Mouse (Mus musculus): ENCODE data around the gene Pcbp3.
A peak's percentile ranks its signal among the peaks of the same experiment; 100 is the strongest.
"Not testable (repeated sequence)": the region's sequence is repeated elsewhere in the genome, so short reads cannot be mapped to it uniquely, and the experiment has no call there.

Gene Pcbp3

GRCm38 (mm10) chr10:76961790-76962489 lies at the start of gene Pcbp3:
Pcbp3 (minus strand) TSS chr10:76961887.
- DNase-seq = peak; percentile 98 to 100

DNA sequence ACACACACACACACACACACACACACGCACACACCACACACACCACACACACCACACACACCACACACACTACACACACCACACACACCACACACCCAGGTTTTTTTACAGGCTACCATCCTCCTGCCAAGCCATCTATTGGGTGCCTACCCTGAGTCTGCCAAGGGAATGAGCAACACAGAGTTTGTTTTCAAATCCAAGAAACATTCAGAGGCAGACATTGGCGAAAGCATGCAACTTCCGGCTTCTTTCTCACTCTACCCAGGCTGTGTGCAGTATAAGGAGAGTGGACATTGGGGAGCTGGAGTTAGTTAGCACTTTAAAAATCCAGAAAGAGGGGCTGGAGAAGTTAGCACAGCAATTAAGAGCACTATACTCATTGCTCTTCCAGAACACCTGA lies 47.0 kb upstream of the Pcbp3 start:
- DNase-seq = peak in 1 of 2 experiments; percentile 43

DNA sequence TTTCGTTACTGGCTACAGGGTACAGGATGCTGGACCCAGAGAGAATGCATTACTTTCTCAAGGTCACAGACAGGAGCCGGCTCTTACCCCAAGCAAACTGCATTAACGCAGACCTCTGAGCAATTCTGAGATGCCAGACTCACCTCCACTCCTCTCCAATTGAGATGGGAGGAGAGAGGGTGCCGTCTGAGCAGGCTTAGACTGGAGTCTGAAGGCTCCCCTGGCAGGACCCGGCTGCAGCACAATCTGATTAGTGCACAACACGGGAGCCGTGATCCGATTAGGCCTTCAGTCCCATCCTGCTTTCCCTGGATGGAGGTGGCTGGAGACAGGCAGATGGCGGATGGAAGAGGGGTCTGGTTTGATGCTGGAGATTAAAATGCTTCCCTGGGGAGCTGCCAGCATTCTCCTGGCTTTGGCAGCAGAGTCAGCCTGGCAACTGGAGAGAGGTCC lies 46.4 kb upstream of the Pcbp3 start:
- DNase-seq = peak; percentile 79 to 83

- DNase-seq = peak; percentile 12 to 30
These were observed 45.9 kb upstream of the Pcbp3 start for GRCm38 (mm10) chr10:77007433-77008108.

DNA sequence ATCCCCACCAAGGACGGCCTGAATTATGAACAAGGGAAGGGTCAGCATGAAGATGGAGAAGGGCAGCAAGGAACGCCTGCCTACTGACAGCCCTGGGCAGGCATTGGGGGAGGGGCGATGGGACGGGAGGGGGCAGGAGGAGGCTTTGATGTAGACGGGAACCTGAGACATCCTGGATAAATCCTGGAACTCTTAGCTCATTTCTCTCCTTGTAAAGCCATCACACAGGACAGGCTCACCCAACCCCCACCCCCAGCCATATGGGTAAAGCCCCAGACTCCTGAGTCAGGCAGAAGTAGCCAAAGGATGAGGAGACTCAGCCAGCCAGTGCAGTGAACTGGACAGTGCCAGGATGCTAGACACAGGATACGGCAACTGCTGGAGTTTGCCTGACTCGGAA lies 43.2 kb upstream of the Pcbp3 start:
- DNase-seq = peak; percentile 14 to 31

DNA sequence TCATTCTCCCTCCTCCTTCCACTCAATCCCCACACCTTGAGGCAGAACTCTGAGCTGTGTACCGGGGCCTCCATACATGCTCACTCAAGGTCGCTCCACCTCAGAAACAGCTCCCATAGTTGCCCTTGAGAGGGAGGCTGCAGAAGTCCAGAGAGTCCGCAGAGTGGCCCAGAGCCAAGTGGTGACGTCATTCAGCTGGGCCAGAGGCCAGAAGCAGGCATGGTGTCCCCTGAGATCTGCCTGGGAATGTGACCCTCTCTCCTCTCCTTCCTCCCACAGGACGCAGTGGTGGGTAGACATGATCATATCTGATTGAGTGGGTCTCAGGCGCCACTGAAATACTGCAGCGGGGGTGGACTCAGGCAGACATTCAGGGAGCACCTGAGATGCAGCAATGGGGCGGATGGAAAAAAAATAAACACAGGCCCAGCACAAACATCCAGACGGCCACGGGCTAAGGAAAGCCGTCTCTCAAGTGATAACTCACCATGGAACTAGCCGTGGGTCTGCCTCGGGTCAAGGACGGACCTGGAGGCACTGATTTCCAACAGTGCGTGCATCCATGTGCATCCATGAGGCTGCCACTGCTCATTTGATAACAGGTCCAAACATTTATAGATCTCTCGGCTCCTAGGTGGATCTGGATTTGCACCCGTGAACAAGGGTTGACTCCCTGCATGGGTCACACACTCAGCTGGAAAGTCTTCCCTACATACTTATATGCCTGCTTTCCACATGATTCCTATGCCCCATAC lies 36.2 kb upstream of the Pcbp3 start:
- DNase-seq = peak; percentile 84 to 87

DNA sequence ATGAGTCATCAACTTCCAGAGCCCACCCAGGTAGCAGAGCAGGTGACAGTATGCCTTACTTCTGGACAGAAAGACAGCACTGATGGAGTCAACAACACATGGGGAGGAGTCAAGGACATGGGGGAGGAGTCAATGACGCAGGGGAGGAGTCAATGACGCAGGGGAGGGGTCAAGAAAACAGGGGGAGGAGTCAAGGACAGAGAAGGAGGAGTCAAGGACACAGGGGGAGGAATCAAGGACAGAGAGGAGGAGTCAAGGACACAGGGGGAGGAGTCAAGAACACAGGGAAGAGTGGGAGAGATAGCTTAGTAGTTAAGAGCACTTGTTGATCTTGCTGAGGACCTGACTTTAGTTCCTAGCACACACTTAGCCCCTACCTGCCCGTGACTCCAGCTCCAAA lies 30.8 kb upstream of the Pcbp3 start:
- no peak for DNase-seq

GRCm38 (mm10) chr10:76988586-76988985 lies 26.9 kb upstream of the Pcbp3 start:
- peak in 1 of 2 experiments; percentile 28 for DNase-seq

- DNase-seq = no peak
These were observed 16.4 kb upstream of the Pcbp3 start for GRCm38 (mm10) chr10:76978042-76978441.

DNA sequence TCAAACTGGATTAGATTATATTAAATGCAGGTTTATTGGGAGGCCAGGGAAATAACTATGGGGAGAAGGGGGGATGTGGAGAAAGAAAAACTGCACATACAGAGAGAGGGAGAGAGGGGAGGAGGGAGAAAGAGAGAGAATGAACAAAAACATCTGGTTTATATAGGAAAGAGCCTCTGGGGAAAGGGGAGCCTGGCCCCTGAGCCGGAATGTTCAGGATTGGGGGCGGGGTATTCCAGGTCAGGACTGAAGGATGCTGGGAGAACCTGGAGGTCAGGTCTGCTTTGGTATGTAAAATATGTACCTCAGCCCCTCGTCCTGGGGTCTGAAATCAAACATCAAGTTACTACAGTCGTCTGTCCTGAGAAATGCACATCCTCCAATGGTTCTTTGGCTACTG lies 15.0 kb upstream of the Pcbp3 start:
- no peak for DNase-seq

GRCm38 (mm10) chr10:76973797-76974436 lies 12.2 kb upstream of the Pcbp3 start:
- DNase-seq = no peak

DNA sequence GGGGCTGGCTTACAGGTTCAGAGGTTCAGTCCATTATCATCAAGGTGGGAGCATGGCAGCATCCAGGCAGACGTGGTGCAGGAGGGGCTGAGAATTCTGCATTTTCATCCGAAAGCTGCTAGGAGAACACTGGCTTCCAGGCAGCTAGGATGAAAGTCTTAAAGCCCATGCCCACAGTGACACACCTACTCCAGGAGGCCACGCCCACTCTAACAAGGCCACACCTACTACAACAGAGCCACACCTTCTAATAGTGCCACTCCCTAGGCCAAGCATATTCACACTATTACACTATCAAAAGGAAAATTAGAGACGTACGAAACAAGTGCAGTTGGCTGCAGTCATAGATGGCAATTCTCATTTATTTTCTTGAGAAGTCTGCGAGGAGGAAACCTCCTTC lies 10.6 kb upstream of the Pcbp3 start:
- DNase-seq = not testable (repeated sequence)

DNA sequence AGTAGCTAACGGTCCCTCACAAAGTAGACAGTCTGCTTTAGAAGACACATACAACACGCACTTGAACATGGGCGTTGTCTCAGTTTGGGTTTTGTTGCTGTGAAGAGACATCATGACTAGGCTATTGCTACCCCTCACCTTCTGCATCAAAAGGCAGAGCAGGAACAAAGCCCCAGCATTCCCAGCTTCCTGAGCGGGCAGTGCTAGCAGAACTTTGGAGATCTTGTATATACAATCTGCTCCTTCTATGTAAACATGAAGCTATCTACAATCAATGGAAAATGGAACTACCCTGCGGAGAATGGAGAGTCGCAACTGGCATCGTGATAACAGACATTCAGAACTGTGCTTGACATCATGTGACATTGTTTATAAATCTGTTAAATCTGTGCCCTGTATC lies 9.3 kb upstream of the Pcbp3 start:
- DNase-seq = no peak

DNA sequence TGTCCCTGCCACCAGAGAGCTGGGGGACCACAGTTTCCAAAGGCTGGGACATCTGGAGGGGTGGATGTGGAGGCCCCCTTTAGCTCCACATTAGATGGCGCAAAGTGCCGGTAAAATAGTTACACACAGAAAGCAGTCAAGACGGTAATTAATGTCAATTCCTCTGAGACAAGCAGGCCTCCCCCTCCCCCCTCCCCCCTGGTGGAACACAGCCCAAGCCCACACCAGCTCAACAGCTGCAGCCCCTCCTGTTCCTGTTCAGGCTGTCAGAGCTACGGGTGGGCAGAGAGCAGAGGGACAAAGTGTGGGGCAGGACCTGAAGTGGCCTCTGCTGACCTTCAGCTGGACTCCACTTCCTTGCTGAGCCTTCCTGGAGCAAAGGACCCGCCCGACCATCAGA lies 2.7 kb upstream of the Pcbp3 start:
- DNase-seq = no peak

DNA sequence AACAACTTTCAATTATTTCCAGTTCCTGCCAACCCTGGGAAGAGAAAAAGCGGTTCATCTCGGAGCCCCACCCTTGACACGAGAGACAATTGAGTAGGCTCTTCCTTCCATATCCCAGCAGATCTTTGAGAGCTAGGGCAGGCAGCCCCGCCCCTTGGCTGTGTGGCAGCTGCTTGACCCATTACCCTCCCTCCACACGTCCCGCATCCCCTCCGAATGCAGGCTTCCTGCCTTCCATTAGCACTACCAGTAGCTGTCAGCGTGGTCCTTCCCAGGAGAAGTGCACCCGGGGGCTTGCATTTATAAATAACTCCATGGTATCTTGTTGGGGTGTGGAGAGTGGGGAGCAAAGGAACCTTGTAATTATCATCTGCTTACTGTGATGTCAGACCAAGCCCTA lies 2.3 kb upstream of the Pcbp3 start:
- no peak for DNase-seq

- DNase-seq = peak in 1 of 2 experiments; percentile 44
These were observed 531 bp downstream of the Pcbp3 start for GRCm38 (mm10) chr10:76961156-76961555.

GRCm38 (mm10) chr10:76958201-76958600 lies 3.5 kb downstream of the Pcbp3 start:
- no peak for DNase-seq

DNA sequence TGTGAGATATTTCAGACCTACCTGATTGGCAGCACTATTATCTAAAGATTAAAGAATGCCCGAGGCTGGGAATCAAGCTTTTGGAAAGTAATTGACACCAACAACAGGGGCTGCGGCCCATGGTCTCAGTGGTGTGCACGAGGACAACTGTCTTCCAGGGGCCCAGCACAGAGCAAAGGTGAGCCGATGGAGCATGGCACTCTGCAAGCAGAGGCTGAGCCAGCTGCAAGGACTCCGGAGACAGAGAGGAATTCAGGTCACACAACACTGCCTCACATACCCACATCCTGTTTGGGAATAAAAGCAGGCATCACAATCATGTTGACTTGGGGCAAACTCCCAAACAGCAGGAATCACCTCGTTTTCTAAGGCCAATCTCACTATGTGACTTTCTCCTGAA lies 5.5 kb downstream of the Pcbp3 start:
- no peak for DNase-seq

GRCm38 (mm10) chr10:76941038-76941437 lies 20.6 kb downstream of the Pcbp3 start:
- DNase-seq = peak; percentile 27 to 30

DNA sequence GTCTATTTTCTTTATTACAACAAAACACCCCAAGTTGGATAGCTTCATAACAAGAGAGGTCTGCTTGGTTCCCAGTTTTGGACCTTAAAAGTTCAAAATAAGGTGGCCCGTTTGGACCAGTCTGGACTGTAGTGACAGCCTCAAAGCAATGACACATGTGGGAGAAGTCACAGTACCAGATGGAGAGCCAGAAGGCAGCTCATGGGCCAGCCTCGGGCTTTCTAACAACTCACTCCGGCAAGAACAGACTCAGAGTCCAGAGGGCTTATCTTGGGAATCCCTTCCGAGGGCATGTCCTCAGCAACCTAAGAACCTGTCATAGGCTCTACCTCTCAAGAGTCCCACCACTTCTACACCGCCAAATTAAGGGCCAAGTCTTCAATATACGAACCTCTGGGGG lies 24.9 kb downstream of the Pcbp3 start:
- DNase-seq = peak; percentile 47 to 62

DNA sequence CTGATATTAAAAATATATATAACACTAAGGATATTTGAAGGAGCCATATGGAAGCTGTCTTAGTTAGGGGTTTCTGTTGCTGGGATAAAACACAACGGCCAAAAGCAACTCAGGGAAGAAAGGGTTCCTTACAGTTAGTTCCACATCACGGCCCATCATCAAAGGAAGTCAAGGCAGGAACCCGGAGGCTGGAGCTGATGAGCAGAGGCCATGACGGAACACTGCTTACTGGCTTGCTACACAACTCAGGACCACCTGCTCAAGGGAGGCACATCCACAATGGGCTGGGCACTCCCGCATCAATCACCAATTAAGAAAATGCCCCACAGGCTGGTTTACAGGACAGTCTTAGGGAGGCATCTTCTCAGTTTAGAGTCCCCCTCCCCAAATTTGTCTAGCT lies 26.9 kb downstream of the Pcbp3 start:
- DNase-seq = no peak

- peak; percentile 50 to 57 for DNase-seq
These were observed 29.9 kb downstream of the Pcbp3 start for GRCm38 (mm10) chr10:76931794-76932193.

DNA sequence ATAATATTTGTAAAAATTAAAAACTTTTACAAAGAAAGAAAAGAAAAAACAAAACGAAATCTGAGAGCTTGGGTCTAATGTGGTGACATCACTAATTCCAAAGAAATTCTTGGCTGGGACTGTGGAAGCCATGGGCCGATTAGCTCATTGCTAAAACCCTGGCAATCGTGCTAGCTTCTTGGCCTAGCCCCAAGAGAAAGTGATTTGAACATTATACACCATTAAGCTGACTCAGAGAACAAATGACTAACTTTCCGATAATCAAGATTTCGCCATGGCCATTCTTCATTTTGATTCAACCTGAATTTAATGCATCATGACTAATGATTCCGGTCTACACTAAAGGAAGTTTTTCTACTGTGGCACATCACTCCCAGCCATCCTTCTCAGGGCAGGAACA lies 30.6 kb downstream of the Pcbp3 start:
- peak; percentile 62 to 75 for DNase-seq

Measured in cerebellum, postnatal 25 days (tissue).